Mouse (Mus musculus) heart, postnatal 14 days (tissue): Measurements from ENCODE around the gene Trmt11. TPM values are rescaled to one million over a fixed set of nuclear protein-coding genes. Genes with fewer than 3 reads are reported as not detected.
"Not testable (repeated sequence)": the region's sequence is repeated elsewhere in the genome, so short reads cannot be mapped to it uniquely, and the experiment has no call there.

ENCODE experiments used
- DNase-seq, 2 experiments: peaks; one replicate each; pipeline ENCODE4 v3.0.0; 2021 to 2022
- intact Hi-C: fragments of 180-260 bp; cut with DNase I; formaldehyde crosslinking; loops from one replicate; pipeline ENCODE4 v1.15.1; 2025
- total RNA-seq, 2 experiments: library from RNA; stranded (reverse); gene quantifications; 2 replicates each; pipeline ENCODE4 v1.2.3; 2021

Gene Trmt11
- total RNA-seq, 2 experiments from 2014 or later: 5.6 to 6.3 TPM

DNA sequence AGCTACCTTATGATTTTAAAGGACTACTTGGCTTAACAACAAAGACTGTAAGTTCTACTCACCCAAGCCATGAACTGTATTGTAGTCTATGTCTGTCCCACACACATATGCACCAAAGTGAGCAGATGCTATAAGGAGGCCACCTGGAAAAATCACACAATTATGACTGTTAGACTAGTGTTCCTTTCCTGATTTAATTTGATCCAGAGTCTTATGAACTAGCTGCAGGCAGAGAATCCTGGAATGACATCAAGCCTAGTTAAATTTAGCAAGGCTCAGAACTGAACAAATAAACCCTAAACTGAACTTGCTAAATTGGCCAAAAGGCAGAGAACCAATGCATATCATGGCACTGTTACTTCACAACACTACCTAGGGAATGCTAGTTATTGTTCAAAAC lies 34.2 kb downstream of the Trmt11 start:
- intact Hi-C loops: no loop called here
- DNase-seq: no peak

DNA sequence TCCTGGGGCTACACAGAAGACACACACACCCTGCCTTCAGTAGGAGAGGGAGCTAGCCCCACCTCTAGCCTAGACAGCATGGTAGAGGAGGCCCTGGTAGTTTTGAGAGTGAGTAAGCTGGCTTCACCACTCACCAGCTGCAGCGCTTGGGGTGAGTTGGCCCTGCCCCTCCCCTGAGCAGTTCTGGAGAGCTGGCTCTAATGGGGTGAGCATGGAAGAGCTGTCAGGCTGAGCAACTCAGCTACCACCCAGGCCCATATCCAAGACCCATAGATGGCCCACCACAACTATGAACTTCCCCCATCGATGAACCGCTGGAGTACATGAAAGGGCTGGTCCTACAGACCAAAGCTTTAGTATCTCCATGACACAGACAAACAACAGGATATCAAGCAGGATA lies 35.9 kb downstream of the Trmt11 start:
- intact Hi-C loops: no loop called here
- no peak for DNase-seq

DNA sequence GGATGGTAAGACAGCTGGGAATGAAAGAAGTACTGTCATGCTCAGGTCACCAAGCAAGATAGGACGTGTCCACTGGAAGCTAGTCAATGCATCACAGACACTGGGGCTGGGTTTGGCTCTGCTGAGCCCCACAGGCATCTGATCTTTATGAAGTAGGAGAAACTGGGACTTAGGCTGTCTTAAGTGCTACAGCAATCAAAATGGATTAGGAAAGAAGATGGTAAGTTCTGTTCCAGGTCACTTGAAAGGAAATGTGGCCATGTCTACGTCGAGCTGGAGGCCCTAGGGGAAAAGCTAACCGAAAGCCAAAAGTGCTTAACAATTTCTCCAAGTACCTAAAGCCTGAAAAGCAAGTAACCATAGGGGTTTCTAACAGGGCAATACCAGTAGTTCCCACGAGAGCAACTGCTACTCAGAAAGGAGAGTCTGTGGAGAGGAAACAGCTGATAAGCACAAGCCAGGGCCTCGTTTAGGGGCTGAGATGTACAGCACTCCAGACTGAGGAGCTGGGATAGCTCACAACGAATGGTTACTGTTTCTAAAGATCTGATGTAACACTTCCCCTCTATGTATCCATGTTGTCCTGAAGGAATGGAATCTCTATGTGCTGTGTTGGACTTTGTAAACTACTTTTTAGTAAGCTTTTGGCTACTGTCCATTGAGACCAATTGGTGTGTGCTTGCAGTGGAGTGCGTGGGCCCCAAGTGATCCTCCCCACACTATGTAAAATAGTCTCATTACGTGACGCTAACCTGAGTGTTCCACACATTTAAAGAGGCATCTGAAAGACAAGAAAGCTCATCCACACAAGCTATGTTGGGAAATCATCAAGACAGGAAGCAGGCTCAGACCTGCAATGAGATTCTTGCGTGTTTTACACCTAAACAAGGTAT lies 44.6 kb downstream of the Trmt11 start:
- no peak for DNase-seq
- intact Hi-C loops: no loop called here

DNA sequence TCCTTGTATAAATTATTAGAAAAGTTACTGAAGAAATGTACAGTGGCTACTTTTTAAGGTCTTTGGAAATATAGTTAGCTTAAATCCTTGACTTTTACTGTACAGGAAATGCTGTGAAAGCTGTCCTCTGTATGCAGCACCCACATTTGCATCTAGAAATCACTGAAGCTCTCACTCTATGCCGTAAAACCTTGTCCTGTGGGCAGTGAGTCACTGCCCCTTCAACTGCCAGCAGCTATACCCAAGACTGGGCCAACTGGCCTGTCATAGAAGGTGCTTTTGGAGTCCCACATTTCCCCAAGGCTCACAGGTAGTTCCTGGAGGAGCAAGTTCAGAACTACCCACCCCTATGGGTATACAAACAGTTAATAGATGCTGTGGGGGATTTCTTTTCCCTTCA lies 48.2 kb downstream of the Trmt11 start:
- DNase-seq: no peak
- intact Hi-C loops: no loop called here

DNA sequence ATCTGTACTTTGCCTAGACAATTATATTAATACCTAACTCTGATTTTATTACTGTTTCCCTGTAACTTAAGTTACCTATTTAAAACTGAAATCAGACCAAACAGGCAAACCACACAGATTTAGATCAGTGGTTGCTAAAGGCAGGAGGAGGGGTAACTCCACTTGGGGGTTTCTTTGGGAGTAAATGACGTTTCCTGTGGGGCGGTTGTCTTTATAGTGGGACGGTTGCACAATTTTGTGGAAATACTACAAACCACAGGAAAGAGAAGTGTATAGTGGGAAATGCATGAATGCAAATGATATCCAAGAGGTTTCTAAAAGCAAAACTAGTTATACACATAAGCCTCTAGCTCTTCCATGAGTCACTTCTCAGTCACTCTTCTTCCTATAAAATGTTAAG lies 50.6 kb downstream of the Trmt11 start:
- DNase-seq: no peak
- intact Hi-C loops: no loop called here

DNA sequence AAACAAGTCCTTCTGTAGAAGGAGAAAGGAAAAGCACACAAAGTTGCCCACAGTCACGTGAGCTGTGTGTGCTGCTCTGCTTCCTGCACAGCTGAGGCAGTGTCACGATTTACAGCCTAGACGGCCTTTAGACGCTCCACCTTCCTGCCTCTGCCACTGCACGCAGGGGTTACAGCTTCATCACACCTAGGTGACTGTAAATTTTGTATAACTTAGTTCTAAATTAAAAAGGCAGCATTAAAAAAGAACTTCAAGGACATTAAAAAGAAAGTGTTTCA lies 62.1 kb downstream of the Trmt11 start:
- DNase-seq: no peak
- intact Hi-C loops: no loop called here

DNA sequence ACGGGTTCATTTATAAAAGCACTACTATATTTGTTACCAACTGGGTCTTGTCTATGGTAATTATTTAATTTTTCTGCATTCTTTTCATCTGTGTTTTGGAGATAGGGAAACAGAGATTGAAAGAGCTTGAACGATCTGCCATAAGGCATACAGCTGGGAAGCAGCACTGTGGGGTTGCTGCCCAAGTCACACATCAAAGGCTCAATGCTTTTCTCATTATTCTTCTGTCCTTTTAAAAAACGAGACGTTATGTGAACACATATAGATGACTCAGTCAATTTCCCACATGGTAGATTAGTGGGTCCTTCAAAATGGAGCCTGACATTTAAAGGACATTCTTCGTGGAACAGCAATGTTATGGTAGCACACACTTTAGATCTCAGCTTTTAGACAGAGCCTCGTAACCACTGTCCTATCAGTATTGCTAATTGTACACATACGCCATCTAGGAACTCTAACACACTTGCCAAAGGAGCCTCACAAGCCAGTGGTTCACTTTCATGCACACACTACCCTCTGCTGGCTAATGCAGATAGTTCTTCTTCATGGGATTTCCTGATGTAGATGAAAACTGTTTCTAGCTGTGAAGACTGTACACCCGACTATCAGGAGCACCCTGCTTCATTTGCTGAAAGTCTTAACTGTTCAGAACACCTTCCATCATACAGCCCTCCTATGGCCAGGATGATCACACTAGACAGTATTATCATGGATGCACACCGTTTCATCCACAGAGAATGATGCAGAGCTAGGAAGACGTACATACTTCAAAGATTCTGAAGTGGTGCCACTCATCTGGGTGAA lies 62.6 kb downstream of the Trmt11 start:
- no peak for DNase-seq
- intact Hi-C loops: no loop called here

DNA sequence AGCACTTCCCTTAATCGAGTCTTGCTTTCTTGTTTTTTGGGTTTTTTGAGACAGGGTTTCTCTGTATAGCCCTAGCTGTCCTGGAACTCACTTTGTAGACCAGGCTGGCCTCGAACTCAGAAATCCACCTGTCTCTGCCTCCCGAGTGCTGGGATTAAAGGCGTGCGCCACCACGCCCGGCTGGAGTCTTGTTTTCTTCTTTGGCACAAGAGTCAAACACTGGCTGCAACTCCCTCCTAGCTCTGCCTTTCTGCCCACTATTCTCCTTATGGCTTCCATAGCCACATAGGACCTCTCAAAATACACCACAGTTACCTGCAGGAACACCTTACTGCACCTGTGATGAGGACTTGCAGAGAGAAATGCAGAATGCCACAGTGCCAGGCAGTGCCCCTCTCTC lies 64.6 kb downstream of the Trmt11 start:
- intact Hi-C loops: not testable (repeated sequence)

DNA sequence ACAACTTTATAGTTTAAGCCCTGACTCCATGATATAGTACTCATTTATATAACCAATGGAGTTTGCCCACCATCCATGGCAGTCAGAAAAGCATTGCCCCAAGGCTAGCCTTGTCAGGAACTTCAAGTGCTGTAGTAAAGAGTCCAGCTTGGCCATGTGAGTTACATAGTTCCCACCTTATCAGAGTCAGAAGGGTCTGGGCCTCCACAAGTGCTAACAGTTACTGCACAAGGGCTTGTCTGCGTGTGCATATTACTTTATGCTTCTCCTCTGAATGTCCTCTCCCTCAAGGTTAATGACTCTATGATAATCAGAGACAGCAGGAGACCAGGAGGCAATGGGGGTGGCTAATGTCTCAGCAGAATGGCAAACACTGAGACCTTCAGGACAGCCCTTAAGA lies 73.4 kb downstream of the Trmt11 start:
- intact Hi-C loops: no loop called here
- DNase-seq: no peak

More for the DNA sequence above, 64.6 kb downstream of the Trmt11 start:
- DNase-seq: not testable (repeated sequence)

DNA sequence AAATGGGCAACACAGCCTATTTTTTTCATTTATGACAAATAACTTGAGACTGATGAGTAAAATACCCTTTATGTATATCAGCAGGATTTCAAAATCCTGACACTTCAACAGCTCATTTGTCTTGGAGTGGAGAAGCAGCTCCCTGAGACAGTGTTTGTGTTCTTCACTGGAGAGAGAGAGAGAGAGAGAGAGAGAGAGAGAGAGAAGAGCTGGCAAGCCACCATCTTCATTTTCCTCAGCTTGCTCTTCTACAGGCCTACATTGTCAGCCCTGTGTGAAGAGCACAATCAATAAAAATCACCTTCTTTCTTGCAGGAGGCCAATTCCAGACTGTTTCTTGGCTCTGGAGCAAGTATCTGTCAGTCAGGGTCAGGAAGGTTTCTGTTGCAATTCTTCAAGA lies 78.8 kb downstream of the Trmt11 start:
- intact Hi-C loops: no loop called here

DNA sequence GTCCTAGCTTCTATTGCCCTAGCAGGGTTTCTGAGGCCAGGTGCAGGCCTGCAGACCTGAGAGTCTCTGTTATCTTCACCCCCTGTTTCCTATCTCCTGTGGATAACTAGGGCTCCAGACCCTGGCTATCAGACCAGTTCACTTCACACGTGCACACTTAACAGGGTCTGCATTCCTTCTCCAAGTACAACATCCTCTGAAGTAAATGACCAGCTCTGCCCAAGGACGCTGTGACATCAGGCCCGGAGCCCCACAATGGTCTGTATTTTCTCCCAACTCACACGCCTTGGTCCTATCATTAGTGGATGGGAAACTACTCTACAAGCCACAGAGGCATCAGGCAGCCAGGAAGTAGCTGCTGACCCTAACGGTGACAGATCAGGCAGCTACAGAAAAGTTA lies 81.4 kb downstream of the Trmt11 start:
- DNase-seq: no peak
- intact Hi-C loops: no loop called here

More for the DNA sequence above, 78.8 kb downstream of the Trmt11 start:
- DNase-seq: no peak

DNA sequence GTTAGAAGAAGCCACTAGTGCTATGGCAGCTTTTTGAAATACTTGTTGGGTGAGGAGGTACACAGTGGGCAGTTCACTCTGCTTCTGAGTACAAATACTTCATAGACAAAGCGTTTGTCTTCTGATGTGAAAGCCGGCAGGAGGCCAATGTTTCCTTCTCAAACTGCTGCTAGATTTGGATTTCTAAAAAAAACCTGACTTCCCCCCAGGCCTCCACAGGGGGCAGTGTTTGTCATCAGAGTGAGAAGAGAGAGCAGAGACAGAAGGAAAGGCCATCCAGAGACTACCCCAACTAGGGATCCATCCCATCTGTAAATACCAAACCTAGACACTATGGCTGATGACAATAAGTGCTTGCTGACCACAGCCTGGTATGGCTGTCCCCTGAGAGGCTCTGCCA lies 83.3 kb downstream of the Trmt11 start:
- intact Hi-C loops: no loop called here
- no peak for DNase-seq

DNA sequence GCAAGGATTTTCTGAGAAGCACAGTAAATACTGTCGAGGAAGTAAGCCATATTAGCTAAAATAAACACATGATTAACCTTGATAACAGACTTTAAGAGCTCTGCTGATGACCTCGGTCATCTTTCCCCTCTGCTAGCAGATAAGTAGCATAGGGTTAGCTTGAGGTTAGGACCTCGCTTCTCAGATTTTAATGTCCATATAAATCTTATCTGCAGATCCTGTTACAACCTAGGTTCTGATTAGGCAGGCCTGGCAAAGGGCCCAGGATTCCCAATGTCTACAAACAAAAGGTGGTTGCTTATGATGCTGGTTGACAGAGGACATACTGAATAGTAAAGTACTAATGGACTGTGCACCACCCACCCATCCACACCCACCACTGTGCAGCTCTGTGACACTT lies 83.8 kb downstream of the Trmt11 start:
- intact Hi-C loops: no loop called here
- no peak for DNase-seq

DNA sequence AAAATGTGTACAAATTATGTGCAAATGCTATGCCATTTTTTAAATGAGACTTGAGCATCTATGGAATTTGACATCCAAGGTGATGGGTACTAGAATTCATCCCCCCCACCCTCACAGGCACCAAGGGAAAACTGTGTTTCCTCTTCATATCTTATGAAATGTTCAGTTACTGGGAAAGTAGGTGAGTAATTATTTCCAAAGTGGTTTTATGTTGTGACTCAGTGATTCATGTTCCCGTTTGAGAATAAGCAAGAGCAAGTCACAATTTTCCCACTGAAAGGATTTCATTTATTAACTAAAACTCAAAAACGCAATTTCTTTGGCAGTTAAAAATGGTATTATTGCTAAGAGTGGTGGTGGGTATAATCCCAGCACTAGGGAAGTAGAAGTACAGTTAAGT lies 95.8 kb downstream of the Trmt11 start:
- no peak for DNase-seq
- intact Hi-C loops: no loop called here

DNA sequence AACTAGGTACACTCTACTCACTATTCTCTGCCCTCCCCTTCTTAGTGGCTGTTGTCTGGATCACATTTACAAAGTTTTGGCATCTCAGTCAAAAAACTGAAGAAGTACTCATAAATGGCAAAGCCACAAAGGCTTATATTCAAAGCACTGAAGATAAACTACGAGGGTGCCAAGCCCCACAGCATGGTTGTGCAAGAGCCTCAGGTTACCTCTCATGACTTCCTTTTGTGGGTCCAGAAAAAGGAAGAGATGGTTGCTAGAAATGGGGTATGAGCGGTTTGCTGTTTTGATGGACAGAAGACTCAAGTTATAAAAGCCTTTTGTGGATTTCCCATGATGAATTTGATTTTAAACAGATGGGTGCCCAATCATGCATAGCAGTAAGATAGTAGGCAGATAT lies 97.4 kb downstream of the Trmt11 start:
- no peak for DNase-seq
- intact Hi-C loops: no loop called here

DNA sequence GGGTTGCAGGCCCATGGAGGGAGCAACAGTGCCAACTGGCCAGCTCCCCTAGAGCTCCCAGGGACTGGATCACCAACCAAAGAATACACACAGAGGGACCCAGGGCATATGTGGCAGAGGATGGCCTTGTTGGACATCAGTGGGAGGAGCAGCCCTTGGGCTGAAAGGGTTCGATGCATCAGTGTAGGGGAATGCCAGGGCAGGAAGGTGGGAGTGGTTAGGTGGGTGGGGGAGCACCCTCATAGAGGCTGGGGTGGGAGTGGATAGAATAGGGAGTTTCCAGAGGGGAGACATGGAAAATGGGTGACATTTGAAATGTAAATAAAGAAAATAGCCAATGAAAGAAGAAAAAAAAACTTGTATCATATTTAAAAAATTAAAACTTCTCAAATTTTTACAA lies 97.8 kb downstream of the Trmt11 start:
- intact Hi-C loops: no loop called here
- DNase-seq: no peak

DNA sequence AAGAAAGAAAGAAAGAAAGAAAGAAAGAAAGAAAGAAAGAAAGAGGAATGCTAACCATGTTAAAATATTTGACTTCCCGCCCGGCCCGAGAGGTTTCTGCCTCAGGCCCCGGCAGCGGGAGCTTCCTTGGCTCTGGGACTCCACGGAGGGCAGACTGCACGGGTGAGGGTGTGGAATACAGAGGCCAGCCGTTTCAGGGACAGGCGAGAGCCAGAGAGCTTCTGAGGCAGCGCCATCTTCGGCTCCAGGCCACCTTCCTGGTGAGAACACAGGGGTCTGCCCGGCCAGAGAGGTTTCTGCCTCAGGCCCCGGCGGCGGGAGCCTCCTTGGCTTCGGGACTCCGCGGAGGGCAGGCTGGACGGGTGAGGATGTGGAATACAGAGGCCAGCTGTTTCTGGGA lies 102.3 kb downstream of the Trmt11 start:
- intact Hi-C loops: not testable (repeated sequence)

More for the DNA sequence above, 102.3 kb downstream of the Trmt11 start:
- not testable (repeated sequence) for DNase-seq

Other genes starting within 250 kb of the Trmt11 start
- gene Hint3, start 28.9 kb upstream of the Trmt11 start, total RNA-seq: 10 to 100 TPM; 56.6 to 57.0 TPM
- gene Ncoa7, start 202.6 kb upstream of the Trmt11 start, total RNA-seq: 1 to 10 TPM; 6.4 TPM
- gene Hey2, start 242.1 kb upstream of the Trmt11 start, total RNA-seq: 1 to 10 TPM; 5.1 to 5.8 TPM